Mouse (Mus musculus): ENCODE data around the gene Get4. TPM values are rescaled to one million over a fixed set of nuclear protein-coding genes. Genes with fewer than 3 reads are reported as not detected.

Gene Get4
- polyA plus RNA-seq, 1 experiment from 2014 or later, result 114 TPM

- Histone ChIP-seq H3K4me3 (ENCODE audit: low read depth, low read length) (no peak overlapping the region), H3K27ac (ENCODE audit: low read depth, low read length) (no peak overlapping the region), H3K4me1 (ENCODE audit: control insufficient read depth, insufficient read depth, low read length) (no peaks in the 10 kb centered on the region), H3K4me2 (ENCODE audit: low read length) (no peak overlapping the region), H3K27me3 (replicated peaks; ENCODE audit: control insufficient read depth, insufficient read depth, low read length) (no peaks in the 10 kb centered on the region), H3K9me3 (replicated peaks; ENCODE audit: control insufficient read depth, low read length) (no peaks in the 10 kb centered on the region), H3K36me3 (ENCODE audit: control insufficient read depth, insufficient read depth, low read length) (no peaks in the 10 kb centered on the region), H3K9ac (ENCODE audit: low read length) (no peak overlapping the region)
- peak; percentile 52 for ATAC-seq
- DNase-seq (ENCODE audit: low spot score), result peak; percentile 84
- 5% methylated on average over 15 of the region's 15 CpGs for WGBS
Observed at GRCm38 (mm10) chr5:139282191-139282590, 30.1 kb downstream of the Get4 start.

DNA sequence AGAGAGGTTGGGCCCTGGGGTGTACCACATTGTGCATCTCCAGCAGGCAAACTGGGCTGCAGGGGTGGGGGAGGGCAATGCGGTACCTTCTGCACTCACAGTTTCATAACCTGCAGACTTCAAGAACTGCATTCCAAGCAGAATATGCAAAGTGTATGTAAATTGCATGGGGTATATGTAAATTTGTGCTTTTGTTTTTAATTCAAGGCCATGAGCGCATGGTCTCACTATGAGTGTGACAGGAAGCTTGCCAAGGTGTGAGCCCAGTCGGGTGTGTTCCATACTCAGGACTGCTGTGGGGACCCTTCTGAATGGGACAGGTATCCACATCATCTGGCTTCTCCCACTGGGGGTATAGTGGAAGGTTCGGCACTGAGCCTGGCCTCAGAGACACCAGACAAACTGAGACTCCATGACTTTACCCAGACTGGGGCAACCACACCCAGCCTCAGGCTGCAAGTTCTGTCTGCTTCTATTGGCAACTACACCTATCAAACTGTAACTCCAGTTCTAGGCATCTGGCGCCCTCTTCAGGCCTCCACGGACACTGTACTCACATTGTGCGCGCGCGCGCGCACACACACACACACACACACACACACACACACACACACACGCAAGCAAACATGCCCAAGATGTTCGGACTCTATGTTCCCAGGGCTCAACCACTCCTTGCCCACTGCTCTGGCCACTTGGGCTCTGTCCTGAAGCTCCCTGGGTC lies 31.5 kb downstream of the Get4 start:
- WGBS, result 93% methylated on average over 14 of the region's 14 CpGs
- H3K27ac ChIP-seq (ENCODE audit: low read depth, low read length), result no peak overlapping the region
- H3K27me3 ChIP-seq (replicated peaks; ENCODE audit: control insufficient read depth, insufficient read depth, low read length), result no peaks in the 10 kb centered on the region
- no peaks in the 10 kb centered on the region for H3K36me3 ChIP-seq (ENCODE audit: control insufficient read depth, insufficient read depth, low read length)
- H3K4me1 ChIP-seq (ENCODE audit: control insufficient read depth, insufficient read depth, low read length), result no peaks in the 10 kb centered on the region
- DNase-seq (ENCODE audit: low spot score) (no peak), ATAC-seq (no peak)
- no peak overlapping the region for H3K4me2 ChIP-seq (ENCODE audit: low read length)
- H3K4me3 ChIP-seq (ENCODE audit: low read depth, low read length), result no peak overlapping the region
- no peak overlapping the region for H3K9ac ChIP-seq (ENCODE audit: low read length)
- no peaks in the 10 kb centered on the region for H3K9me3 ChIP-seq (replicated peaks; ENCODE audit: control insufficient read depth, low read length)

DNA sequence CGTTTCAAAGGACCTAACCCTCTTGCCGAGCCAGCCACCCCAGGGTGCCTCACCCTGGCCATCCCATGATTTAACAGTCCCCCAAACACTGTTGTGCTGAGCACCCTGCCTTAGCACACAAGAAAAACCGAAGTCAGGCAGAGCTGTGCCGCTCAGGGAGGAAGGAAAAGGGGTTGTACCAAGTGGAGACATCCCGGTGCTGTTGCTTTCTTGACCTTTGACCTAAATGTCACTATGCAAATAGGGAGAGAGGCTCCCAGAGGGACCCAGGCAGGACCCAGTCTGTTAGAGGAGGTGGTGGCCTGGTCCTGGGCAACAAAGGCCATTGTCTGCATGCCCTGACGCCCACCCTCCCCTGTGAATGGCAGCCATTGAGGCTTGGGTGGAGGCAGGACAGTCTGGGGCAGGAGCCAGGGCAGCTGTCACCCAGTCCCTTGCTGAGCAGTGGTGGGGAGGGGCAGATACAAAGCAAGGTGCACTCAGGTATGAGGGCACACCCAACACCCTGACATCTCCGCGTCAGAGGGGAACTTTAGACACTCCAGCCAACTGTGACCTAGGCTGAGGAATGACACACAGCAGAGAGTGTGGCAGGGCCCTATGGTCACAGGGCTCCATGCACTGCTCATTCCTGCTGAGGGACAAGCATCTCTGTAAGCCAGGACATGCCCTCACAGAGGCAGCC lies 33.4 kb downstream of the Get4 start:
- Histone ChIP-seq H3K9ac (ENCODE audit: low read length) (no peak overlapping the region), H3K27me3 (replicated peaks; ENCODE audit: control insufficient read depth, insufficient read depth, low read length) (no peaks in the 10 kb centered on the region), H3K27ac (ENCODE audit: low read depth, low read length) (no peak overlapping the region), H3K4me1 (ENCODE audit: control insufficient read depth, insufficient read depth, low read length) (no peaks in the 10 kb centered on the region), H3K4me3 (ENCODE audit: low read depth, low read length) (no peak overlapping the region), H3K9me3 (replicated peaks; ENCODE audit: control insufficient read depth, low read length) (no peaks in the 10 kb centered on the region), H3K36me3 (ENCODE audit: control insufficient read depth, insufficient read depth, low read length) (no peaks in the 10 kb centered on the region), H3K4me2 (ENCODE audit: low read length) (no peak overlapping the region)
- no peak for ATAC-seq
- no peak for DNase-seq (ENCODE audit: low spot score)
- 48% methylated on average over 8 of the region's 8 CpGs for WGBS

- DNase-seq (ENCODE audit: low spot score), result no peak
- no peak overlapping the region for H3K9ac ChIP-seq (ENCODE audit: low read length)
Observed at GRCm38 (mm10) chr5:139286142-139286941, 34.2 kb downstream of the Get4 start.

DNA sequence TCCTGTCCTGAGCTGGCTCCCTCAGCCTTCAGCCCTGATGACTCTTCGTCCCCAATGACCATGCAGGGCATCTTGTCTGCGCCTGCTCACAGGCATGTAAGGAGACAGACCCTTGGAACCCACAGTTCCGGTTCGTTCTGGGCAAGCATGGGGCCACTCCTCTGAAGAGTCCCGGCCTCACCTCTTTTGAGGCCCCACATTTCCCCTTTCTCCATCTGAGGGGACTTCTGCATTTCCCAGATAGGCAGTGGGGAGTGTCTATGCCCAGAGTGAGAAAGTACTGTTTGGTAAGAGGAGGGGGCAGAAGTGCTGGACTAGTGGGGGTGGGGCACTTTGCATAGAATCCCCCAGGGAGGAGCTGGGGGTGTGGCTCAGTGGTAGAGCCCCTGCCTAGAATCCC lies 35.0 kb downstream of the Get4 start:
- no peaks in the 10 kb centered on the region for H3K9me3 ChIP-seq (replicated peaks; ENCODE audit: control insufficient read depth, low read length)
- no peaks in the 10 kb centered on the region for H3K27me3 ChIP-seq (replicated peaks; ENCODE audit: control insufficient read depth, insufficient read depth, low read length)
- H3K9ac ChIP-seq (ENCODE audit: low read length), result no peak overlapping the region
- 93% methylated on average over 5 of the region's 5 CpGs for WGBS
- no peaks in the 10 kb centered on the region for H3K36me3 ChIP-seq (ENCODE audit: control insufficient read depth, insufficient read depth, low read length)
- ATAC-seq, result no peak
- DNase-seq (ENCODE audit: low spot score), result no peak
- no peak overlapping the region for H3K4me2 ChIP-seq (ENCODE audit: low read length)
- no peak overlapping the region for H3K27ac ChIP-seq (ENCODE audit: low read depth, low read length)
- H3K4me3 ChIP-seq (ENCODE audit: low read depth, low read length), result no peak overlapping the region
- no peaks in the 10 kb centered on the region for H3K4me1 ChIP-seq (ENCODE audit: control insufficient read depth, insufficient read depth, low read length)

More at GRCm38 (mm10) chr5:139286142-139286941, 34.2 kb downstream of the Get4 start:
- Histone ChIP-seq H3K27me3 (replicated peaks; ENCODE audit: control insufficient read depth, insufficient read depth, low read length) (no peaks in the 10 kb centered on the region), H3K27ac (ENCODE audit: low read depth, low read length) (no peak overlapping the region), H3K4me3 (ENCODE audit: low read depth, low read length) (no peak overlapping the region), H3K36me3 (ENCODE audit: control insufficient read depth, insufficient read depth, low read length) (no peaks in the 10 kb centered on the region), H3K9me3 (replicated peaks; ENCODE audit: control insufficient read depth, low read length) (no peaks in the 10 kb centered on the region), H3K4me2 (ENCODE audit: low read length) (no peak overlapping the region), H3K4me1 (ENCODE audit: control insufficient read depth, insufficient read depth, low read length) (no peaks in the 10 kb centered on the region)
- WGBS, result 81% methylated on average over 14 of the region's 14 CpGs
- ATAC-seq, result no peak

DNA sequence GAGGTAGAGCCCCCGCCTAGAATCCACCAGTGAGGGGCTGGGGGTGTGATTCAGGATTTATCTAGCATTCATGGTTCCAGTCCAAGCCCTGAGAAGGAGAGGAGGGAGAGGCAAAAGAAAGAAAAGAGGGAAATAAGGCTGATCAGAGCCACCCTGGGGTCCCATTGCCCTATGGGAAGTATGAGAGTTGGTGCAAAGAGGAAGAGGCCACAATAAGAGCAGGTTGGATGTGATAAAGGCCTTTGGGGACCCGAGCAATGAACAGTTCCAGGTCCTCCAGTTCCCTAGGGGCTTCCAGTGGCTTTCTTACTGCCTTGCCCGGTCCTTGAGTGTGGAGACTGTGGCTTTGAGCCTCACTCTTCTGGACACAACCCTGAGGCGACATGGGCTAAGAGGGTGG lies 35.7 kb downstream of the Get4 start:
- ATAC-seq, result no peak
- no peak overlapping the region for H3K4me3 ChIP-seq (ENCODE audit: low read depth, low read length)

DNA sequence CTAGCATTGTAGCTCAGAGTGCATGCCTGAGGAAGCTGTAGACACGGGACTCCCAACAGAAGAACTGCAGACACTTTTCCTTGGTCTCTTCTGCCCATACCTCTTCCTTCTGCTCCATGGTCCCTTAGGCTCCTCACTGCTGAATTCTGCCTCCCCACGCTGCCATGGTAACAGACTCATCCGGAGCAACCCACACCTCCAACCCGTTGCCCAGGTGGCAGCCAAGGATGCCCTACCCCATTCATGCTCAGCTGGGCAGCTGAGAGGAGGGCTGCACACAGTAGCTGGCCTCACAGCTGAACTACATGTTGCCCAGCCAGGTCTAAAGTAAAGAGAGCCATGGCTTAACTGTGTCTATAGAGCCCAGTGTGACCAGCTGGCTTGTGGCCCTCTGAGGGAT lies 36.5 kb downstream of the Get4 start:
- Histone ChIP-seq H3K4me2 (ENCODE audit: low read length) (no peak overlapping the region), H3K9me3 (replicated peaks; ENCODE audit: control insufficient read depth, low read length) (no peaks in the 10 kb centered on the region), H3K36me3 (ENCODE audit: control insufficient read depth, insufficient read depth, low read length) (no peaks in the 10 kb centered on the region), H3K27ac (ENCODE audit: low read depth, low read length) (no peak overlapping the region), H3K4me3 (ENCODE audit: low read depth, low read length) (no peak overlapping the region), H3K9ac (ENCODE audit: low read length) (no peak overlapping the region), H3K27me3 (replicated peaks; ENCODE audit: control insufficient read depth, insufficient read depth, low read length) (no peaks in the 10 kb centered on the region), H3K4me1 (ENCODE audit: control insufficient read depth, insufficient read depth, low read length) (no peaks in the 10 kb centered on the region)
- DNase-seq (ENCODE audit: low spot score) (no peak), ATAC-seq (no peak)
- WGBS, result 79% methylated on average over 4 of the region's 4 CpGs

More for the DNA sequence above, 35.7 kb downstream of the Get4 start:
- Histone ChIP-seq H3K27ac (ENCODE audit: low read depth, low read length) (no peak overlapping the region), H3K9ac (ENCODE audit: low read length) (no peak overlapping the region), H3K4me2 (ENCODE audit: low read length) (no peak overlapping the region), H3K9me3 (replicated peaks; ENCODE audit: control insufficient read depth, low read length) (no peaks in the 10 kb centered on the region), H3K27me3 (replicated peaks; ENCODE audit: control insufficient read depth, insufficient read depth, low read length) (no peaks in the 10 kb centered on the region), H3K36me3 (ENCODE audit: control insufficient read depth, insufficient read depth, low read length) (no peaks in the 10 kb centered on the region), H3K4me1 (ENCODE audit: control insufficient read depth, insufficient read depth, low read length) (no peaks in the 10 kb centered on the region)
- 88% methylated on average over 4 of the region's 4 CpGs for WGBS
- DNase-seq (ENCODE audit: low spot score), result no peak

- no peak overlapping the region for H3K27ac ChIP-seq (ENCODE audit: low read depth, low read length)
- no peak overlapping the region for H3K9ac ChIP-seq (ENCODE audit: low read length)
- 86% methylated on average over 12 of the region's 12 CpGs for WGBS
- H3K4me2 ChIP-seq (ENCODE audit: low read length), result no peak overlapping the region
- no peak overlapping the region for H3K4me3 ChIP-seq (ENCODE audit: low read depth, low read length)
- no peaks in the 10 kb centered on the region for H3K27me3 ChIP-seq (replicated peaks; ENCODE audit: control insufficient read depth, insufficient read depth, low read length)
- no peaks in the 10 kb centered on the region for H3K9me3 ChIP-seq (replicated peaks; ENCODE audit: control insufficient read depth, low read length)
- no peaks in the 10 kb centered on the region for H3K36me3 ChIP-seq (ENCODE audit: control insufficient read depth, insufficient read depth, low read length)
- no peaks in the 10 kb centered on the region for H3K4me1 ChIP-seq (ENCODE audit: control insufficient read depth, insufficient read depth, low read length)
- ATAC-seq (no peak), DNase-seq (ENCODE audit: low spot score) (no peak)
Observed at GRCm38 (mm10) chr5:139290467-139291259, 38.5 kb downstream of the Get4 start.
